Mouse (Mus musculus): ENCODE measurements around the gene Acsl6. TPM values are rescaled to one million over a fixed set of nuclear protein-coding genes. Genes with fewer than 3 reads are reported as not detected.

Acsl6 gene
- polyA plus RNA-seq, 1 experiment: not detected

DNA sequence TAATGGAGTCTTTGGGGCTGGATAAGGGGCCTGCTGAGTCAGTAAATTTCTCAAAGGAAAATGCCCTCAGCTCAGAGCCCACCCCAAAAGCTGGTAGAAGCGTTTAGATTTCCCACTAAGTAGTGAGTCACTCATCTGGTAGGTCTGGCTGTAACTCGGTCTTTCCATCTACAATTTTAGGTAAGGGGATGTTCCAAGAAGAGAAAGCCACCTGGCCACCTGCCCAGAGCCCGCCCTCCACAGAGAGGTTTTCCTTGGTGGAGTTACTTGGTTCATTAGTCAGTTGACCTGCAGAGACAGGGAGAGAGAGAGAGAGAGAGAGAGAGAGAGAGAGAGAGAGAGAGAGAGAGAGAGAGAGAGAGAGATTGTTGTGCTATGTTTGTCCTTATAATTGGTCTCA lies 14.2 kb downstream of the Acsl6 start:
- TF ChIP-seq FLI1 (IDR thresholded peaks at IDR 0.05; ENCODE audit: low read length): no peak
- TF ChIP-seq GATA1 (IDR thresholded peaks at IDR 0.05; ENCODE audit: borderline replicate concordance, low read length): no peak
- H3K4me1 ChIP-seq: peaks cover 18% of the 10 kb centered on the region

DNA sequence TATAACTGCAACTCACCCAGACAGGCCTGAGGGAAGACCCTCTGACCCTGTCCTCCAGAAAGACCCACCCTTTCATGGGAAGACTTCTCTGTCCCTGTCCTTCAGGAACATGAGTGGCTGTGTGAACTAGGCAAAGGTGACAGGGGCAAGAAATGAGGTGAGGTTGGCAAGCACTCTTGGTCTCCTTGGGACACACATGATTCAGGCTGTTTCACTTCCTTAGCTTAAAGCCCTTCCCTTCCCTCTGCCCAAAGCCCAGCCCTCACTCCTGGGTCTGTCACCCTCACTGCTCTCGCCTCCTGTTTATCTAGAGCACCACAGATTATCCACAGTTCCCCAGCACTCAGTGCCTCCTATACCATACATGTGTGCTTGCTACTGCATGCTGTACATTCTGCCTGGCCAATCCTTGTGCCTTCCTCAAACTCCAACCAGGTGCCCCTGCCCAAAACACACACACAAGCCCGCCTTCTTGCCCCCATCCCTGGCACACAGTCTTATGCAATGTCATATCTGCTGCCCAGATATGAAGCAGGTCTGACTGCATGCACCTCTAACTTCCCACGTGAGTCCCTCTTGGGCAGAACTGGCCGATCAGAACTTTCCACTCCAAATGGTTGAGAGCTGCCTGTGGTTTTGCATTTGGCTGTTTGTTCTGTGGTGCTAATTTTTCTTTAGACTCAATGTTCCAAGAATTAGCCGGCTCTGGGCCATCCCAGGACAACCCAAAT lies 18.4 kb downstream of the Acsl6 start:
- Histone ChIP-seq H3K36me3 (replicated peaks; ENCODE audit: low read length) (no peaks in the 10 kb centered on the region), H3K4me3 (replicated peaks) (no peak overlapping the region), H3K27me3 (replicated peaks) (peaks cover 57% of the 10 kb centered on the region), H3K9me3 (no peaks in the 10 kb centered on the region), H3K4me1 (peaks cover 9% of the 10 kb centered on the region)
- no peak for TF ChIP-seq GATA1 (IDR thresholded peaks at IDR 0.05; ENCODE audit: borderline replicate concordance, low read length)
- no peak for TF ChIP-seq FLI1 (IDR thresholded peaks at IDR 0.05; ENCODE audit: low read length)

More for the DNA sequence above, 14.2 kb downstream of the Acsl6 start:
- Histone ChIP-seq H3K27me3 (replicated peaks) (peaks cover 73% of the 10 kb centered on the region), H3K36me3 (replicated peaks; ENCODE audit: low read length) (no peaks in the 10 kb centered on the region), H3K9me3 (no peaks in the 10 kb centered on the region), H3K4me3 (replicated peaks) (no peak overlapping the region)

DNA sequence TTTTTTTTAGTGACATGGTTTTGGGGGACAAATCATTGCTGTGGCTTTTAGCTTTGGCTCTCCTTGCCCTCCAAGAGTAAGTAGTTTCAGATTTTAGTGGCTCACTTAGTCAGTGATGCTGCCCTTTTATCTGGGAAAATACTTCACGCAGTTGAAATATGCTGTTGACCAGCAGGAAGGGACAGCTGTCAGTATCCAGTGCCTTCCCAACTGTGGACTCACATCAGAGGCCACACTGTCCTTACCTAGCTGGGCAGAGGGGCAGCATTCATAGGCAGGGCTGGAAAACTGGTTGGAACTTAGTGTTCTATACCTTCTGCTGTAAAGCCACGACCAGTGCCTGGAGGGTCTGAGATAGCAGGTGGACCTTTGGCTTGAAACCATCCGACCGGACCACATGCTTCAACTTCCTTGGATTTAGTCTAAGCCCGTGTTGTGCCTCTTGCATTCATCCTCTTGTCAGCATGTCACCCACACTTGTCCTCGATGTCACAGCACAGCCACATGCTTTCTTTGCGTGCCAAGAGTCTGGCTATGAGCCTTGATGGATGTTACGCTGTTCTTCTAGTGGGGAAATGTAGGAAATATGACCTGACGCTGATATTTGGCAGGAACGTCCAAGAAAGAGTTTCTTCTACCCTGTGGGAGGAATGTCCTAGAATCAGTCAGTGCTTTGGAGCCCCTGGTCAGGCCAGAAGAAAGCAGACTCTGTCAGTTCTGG lies 28.0 kb downstream of the Acsl6 start:
- Histone ChIP-seq H3K36me3 (replicated peaks; ENCODE audit: low read length) (no peaks in the 10 kb centered on the region), H3K27me3 (replicated peaks) (peaks cover 73% of the 10 kb centered on the region), H3K4me3 (replicated peaks) (no peak overlapping the region), H3K9me3 (no peaks in the 10 kb centered on the region), H3K4me1 (peaks cover 10% of the 10 kb centered on the region)
- no peak for TF ChIP-seq FLI1 (IDR thresholded peaks at IDR 0.05; ENCODE audit: low read length)
- no peak for TF ChIP-seq GATA1 (IDR thresholded peaks at IDR 0.05; ENCODE audit: borderline replicate concordance, low read length)

DNA sequence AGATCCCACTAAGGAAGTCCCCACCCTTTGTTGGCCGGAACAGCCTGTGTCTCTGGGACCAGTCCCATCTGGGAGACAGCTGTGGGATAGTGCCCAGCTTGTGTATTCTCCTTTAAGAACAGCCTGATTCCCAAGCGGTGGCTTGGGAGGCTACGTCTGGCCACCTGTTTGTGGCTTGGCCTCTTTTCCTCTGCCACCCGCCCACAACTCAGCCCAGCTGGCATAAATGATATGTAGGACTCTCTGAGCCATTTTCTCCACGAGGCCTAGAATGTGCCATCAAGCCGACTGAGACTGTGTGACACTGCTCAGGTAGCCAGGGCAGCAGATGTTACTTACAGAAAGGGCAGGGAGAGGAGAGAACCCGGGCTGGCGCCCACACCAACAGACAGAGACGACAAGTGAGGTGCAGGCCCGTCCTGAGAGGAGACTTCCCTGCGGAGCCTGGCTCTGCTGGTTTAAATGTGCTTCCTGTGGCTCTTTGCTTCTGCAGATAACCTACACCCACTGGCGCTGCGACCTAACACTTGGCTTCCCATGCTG lies 32.6 kb downstream of the Acsl6 start:
- no peaks in the 10 kb centered on the region for H3K9me3 ChIP-seq
- H3K27me3 ChIP-seq (replicated peaks): peaks cover 66% of the 10 kb centered on the region
- no peak for TF ChIP-seq FLI1 (IDR thresholded peaks at IDR 0.05; ENCODE audit: low read length)
- no peak for TF ChIP-seq GATA1 (IDR thresholded peaks at IDR 0.05; ENCODE audit: borderline replicate concordance, low read length)
- H3K4me3 ChIP-seq (replicated peaks): peak overlapping the region; percentile 75
- no peaks in the 10 kb centered on the region for H3K36me3 ChIP-seq (replicated peaks; ENCODE audit: low read length)
- peaks cover 14% of the 10 kb centered on the region for H3K4me1 ChIP-seq

DNA sequence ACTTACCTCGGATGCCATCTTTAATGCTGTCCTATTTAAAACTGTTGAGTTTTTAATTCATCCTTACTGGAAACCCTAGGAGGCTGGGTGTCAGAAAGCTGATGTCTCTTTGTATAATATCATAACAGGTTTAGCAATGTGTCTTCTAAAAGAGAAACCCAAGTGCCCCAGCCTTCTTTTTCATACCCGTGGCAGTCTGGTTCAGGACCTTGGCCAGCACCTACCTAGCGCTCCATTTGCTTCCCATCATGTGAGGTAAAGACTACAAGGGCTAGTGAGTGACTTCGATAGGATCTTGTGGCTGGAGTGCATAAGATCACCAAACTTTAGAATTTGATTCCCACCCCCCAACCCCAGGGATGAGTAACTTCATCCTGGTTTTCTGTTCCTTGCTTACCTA lies 40.1 kb downstream of the Acsl6 start:
- Histone ChIP-seq H3K27me3 (replicated peaks) (peaks cover 42% of the 10 kb centered on the region), H3K36me3 (replicated peaks; ENCODE audit: low read length) (no peaks in the 10 kb centered on the region)

DNA sequence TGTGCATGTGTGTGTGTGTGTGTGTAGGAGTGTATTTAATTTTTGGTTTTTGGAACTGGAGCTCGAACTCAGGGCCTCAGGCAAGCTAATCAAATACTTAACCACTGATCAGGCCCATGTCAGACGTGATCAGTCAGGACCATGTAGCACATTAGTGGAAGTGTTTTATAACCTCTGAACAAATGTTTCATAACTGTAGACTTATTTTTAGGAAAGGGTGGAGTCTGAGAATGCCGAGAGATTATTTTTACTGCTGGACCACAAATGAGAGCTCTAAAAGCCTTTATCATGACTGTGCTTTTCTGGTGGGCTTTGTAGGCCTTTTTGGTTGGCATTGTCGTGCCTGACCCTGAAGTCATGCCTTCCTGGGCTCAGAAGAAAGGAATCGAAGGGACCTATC lies 48.1 kb downstream of the Acsl6 start:
- no peak for TF ChIP-seq GATA1 (IDR thresholded peaks at IDR 0.05; ENCODE audit: borderline replicate concordance, low read length)
- no peak for TF ChIP-seq FLI1 (IDR thresholded peaks at IDR 0.05; ENCODE audit: low read length)
- H3K27me3 ChIP-seq (replicated peaks): peaks cover 33% of the 10 kb centered on the region
- H3K4me3 ChIP-seq (replicated peaks): no peak overlapping the region
- H3K4me1 ChIP-seq: peaks cover 20% of the 10 kb centered on the region
- no peaks in the 10 kb centered on the region for H3K9me3 ChIP-seq
- no peaks in the 10 kb centered on the region for H3K36me3 ChIP-seq (replicated peaks; ENCODE audit: low read length)

More for the DNA sequence above, 40.1 kb downstream of the Acsl6 start:
- Histone ChIP-seq H3K4me3 (replicated peaks) (no peak overlapping the region), H3K4me1 (peaks cover 3% of the 10 kb centered on the region; the same call in 1 of the 2 replicates), H3K9me3 (no peaks in the 10 kb centered on the region)
- TF ChIP-seq GATA1 (IDR thresholded peaks at IDR 0.05; ENCODE audit: borderline replicate concordance, low read length) (no peak), FLI1 (IDR thresholded peaks at IDR 0.05; ENCODE audit: low read length) (no peak)

DNA sequence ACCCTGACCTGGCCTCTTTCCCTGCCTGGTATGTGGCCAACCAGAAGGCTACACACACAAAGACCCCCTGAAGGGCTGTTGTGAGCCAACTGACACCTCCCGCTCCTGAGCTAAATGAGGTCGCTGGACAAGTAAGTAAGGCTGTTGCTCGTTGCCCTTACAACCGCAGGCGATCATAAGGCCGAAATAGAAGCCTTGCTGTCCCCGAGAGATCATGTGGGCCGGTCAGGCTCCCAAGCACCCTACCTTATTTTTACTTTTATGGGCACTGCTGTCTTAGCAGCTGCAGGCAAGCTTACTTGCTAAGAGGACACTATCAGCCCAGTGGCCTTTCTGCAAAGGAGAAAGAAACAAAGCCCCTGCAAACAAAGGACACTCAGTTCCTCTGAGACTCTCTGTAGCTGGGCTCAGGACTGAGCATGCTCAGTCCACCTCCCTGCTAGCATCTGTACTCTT lies 49.6 kb downstream of the Acsl6 start:
- TF ChIP-seq GATA1 (IDR thresholded peaks at IDR 0.05; ENCODE audit: borderline replicate concordance, low read length) (no peak), FLI1 (IDR thresholded peaks at IDR 0.05; ENCODE audit: low read length) (no peak)
- Histone ChIP-seq H3K27me3 (replicated peaks) (peaks cover 26% of the 10 kb centered on the region), H3K9me3 (no peaks in the 10 kb centered on the region), H3K4me3 (replicated peaks) (no peak overlapping the region), H3K36me3 (replicated peaks; ENCODE audit: low read length) (no peaks in the 10 kb centered on the region), H3K4me1 (peaks cover 18% of the 10 kb centered on the region)

DNA sequence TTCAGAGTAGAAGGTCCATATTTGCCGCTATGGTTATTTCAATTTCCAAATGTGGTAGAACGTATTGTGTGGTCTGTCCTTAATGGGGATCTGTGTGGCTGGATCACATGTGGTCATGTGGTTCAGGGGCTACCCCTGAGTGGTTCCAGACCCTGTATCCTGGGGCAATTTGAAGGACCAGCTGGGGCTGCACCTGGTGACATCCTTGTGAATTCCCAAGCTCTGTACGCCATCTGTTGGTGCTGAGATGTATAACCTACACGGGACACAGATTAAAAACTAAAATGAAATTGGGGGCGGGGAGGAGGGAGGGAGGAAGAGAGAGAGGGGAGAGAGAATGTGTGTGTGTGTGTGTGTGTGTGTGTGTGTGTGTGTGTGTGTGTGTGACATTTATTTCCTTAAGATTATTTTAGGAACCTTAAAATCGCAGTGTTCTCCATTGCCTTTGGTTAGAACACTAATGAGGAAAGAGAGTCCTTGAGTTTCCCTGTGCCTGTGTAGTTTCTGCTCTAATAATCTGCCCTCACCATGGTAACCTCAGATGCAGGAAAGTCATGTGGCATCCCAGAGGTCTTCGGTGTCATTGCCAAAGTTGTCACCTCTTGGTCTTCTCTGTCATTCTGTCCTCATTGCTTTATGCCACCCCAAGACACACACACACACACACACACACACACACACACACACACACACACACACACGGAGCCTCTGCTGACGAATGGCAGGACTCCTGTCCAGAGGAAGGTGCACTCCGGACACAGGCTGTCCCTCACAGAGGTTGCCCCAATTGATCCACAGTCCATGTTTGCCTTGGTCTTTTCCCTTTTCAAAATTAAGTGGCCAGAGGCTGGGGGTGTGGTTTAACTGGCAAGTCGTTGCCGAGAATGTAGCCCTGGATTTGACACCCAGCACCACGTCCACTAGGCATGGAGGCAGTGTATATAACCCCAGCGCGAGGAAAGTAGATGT lies 51.3 kb downstream of the Acsl6 start:
- no peak overlapping the region for H3K4me3 ChIP-seq (replicated peaks)
- peaks cover 30% of the 10 kb centered on the region for H3K27me3 ChIP-seq (replicated peaks)
- H3K9me3 ChIP-seq: no peaks in the 10 kb centered on the region
- H3K36me3 ChIP-seq (replicated peaks; ENCODE audit: low read length): no peaks in the 10 kb centered on the region
- H3K4me1 ChIP-seq: peaks cover 15% of the 10 kb centered on the region
- TF ChIP-seq GATA1 (IDR thresholded peaks at IDR 0.05; ENCODE audit: borderline replicate concordance, low read length) (no peak), FLI1 (IDR thresholded peaks at IDR 0.05; ENCODE audit: low read length) (no peak)

DNA sequence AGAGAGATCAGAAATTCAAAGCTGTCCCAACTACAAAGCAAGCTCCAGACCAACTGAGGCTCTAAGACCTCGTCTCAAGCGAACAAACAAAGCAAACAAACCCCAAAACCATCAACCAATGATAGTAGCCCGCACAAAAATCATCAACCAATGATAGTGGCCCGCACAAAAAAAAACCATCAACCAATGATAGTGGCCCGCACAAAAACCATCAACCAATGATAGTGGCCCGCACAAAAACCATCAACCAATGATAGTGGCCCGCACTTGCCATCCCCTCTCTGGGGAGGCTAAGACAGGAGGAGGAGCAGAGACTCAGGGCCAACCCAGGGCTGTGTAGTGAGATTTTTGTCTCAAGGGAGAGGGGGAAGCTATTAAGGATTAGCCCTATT lies 52.0 kb downstream of the Acsl6 start:
- Histone ChIP-seq H3K4me1 (peaks cover 10% of the 10 kb centered on the region), H3K27me3 (replicated peaks) (peaks cover 29% of the 10 kb centered on the region), H3K9me3 (no peaks in the 10 kb centered on the region), H3K4me3 (replicated peaks) (no peak overlapping the region), H3K36me3 (replicated peaks; ENCODE audit: low read length) (no peaks in the 10 kb centered on the region)
- TF ChIP-seq FLI1 (IDR thresholded peaks at IDR 0.05; ENCODE audit: low read length) (no peak), GATA1 (IDR thresholded peaks at IDR 0.05; ENCODE audit: borderline replicate concordance, low read length) (no peak)

All from megakaryocyte, embryonic 14.5 days (primary cell).